Mouse (Mus musculus) hindbrain, embryonic 13.5 days (tissue): ENCODE measurements around the gene Grhl3. TPM values are rescaled to one million over a fixed set of nuclear protein-coding genes. Genes with fewer than 3 reads are reported as not detected.
"Not testable (repeated sequence)": the region's sequence is repeated elsewhere in the genome, so short reads cannot be mapped to it uniquely, and the experiment has no call there.

Experiments used
- ATAC-seq: fragments of 200-750 bp; cut with Nextera tagmentation; 2 replicates; pipeline ENCODE4 v1.8.0; 2017; ENCODE audit warnings: moderate TSS enrichment; ENCODE audit not compliant: low FRiP score
- H3K27ac ChIP-seq: fragments of 300-500 bp; sonication (generic); 2 replicates; pipeline ENCODE4 v1.5.1; 2015; ENCODE audit warnings: inconsistent platforms, mild to moderate bottlenecking, moderate library complexity
- H3K27me3 ChIP-seq: fragments of 300-500 bp; sonication (generic); 2 replicates; pipeline ENCODE4 v1.6.1; 2015; ENCODE audit warnings: mild to moderate bottlenecking, inconsistent platforms
- H3K36me3 ChIP-seq: fragments of 300-500 bp; sonication (generic); 2 replicates; pipeline ENCODE4 v1.6.1; 2015; ENCODE audit warnings: mild to moderate bottlenecking, inconsistent platforms
- H3K4me1 ChIP-seq: fragments of 300-500 bp; sonication (generic); replicated peaks from 2 replicates; pipeline ENCODE4 v1.6.1; 2015; ENCODE audit warnings: inconsistent platforms
- H3K4me2 ChIP-seq: fragments of 300-500 bp; sonication (generic); 2 replicates; pipeline ENCODE4 v1.6.1; 2015; ENCODE audit warnings: inconsistent platforms, mild to moderate bottlenecking, moderate library complexity
- H3K4me3 ChIP-seq: fragments of 300-500 bp; sonication (generic); 2 replicates; pipeline ENCODE4 v1.5.1; 2015; ENCODE audit warnings: mild to moderate bottlenecking, inconsistent platforms
- H3K9ac ChIP-seq: fragments of 300-500 bp; sonication (generic); 2 replicates; pipeline ENCODE4 v1.6.1; 2015; ENCODE audit warnings: mild to moderate bottlenecking, inconsistent platforms
- H3K9me3 ChIP-seq: fragments of 300-500 bp; sonication (generic); 2 replicates; pipeline ENCODE4 v1.6.1; 2016; ENCODE audit warnings: inconsistent platforms
- WGBS: fragments of 180-500 bp; shearing (Covaris S2); methylation state at CpG from one replicate; pipeline ENCODE4 v1.1.7; 2015; 5-methylcytosine and 5-hydroxymethylcytosine counted together
- polyA plus RNA-seq: library from polyadenylated mRNA; unstranded; fragments of >200 nt; fragmentation: Nextera tagmentation; extraction: Ambion mirVana; gene quantifications from 2 replicates; pipeline ENCODE4 v1.2.1, GENCODE M21; 2015

Gene Grhl3
- polyA plus RNA-seq: 0.90 and 0.93 TPM in 2 replicates

DNA sequence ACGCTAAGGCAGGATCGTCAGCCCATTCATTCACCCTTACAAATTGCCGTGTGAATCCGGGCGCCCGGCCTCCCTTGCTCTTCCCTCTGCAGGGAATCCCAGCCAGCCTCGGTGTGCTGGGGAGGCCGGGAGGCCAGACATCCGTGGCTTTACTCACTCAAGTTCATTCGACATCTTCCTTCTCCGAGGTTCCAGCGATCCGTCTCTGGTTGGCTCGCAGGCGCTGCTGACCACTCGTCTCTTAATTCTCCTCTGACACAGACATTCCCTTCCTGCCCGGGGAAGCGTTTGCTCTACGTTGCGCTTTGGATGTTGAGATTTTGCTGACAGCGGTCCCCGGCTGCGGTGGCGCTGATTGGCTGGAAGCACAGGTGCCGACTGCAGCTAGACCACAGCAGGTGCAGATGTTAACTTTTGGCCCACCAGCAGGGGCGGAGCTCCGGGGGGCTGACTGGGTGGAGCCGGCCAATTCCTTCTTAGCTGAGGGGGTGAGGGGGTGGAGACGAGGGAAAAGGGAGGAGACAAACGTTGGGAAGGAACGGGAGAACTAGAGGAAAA, at the start of gene Grhl3:
Gene Grhl3 (minus strand): TSS at position 380 of the 558 bp plus-strand sequence.
- H3K4me2 ChIP-seq: peak within 1 kb of the TSS; percentile 61
- no peak for ATAC-seq
- no peaks in the 10 kb centered on the region for H3K36me3 ChIP-seq
- H3K27ac ChIP-seq: no peak within 1 kb of the TSS; the same call in 1 of the 2 replicates
- peaks cover 73% of the 10 kb centered on the region for H3K27me3 ChIP-seq
- peak within 1 kb of the TSS; percentile 49; the same call in 1 of the 2 replicates for H3K9ac ChIP-seq
- peak within 1 kb of the TSS; percentile 30 for H3K4me3 ChIP-seq
- H3K4me1 ChIP-seq: peaks cover 53% of the 10 kb centered on the region
- under 1% methylated on average over 31 of the region's 31 CpGs for WGBS
- no peaks in the 10 kb centered on the region for H3K9me3 ChIP-seq

DNA sequence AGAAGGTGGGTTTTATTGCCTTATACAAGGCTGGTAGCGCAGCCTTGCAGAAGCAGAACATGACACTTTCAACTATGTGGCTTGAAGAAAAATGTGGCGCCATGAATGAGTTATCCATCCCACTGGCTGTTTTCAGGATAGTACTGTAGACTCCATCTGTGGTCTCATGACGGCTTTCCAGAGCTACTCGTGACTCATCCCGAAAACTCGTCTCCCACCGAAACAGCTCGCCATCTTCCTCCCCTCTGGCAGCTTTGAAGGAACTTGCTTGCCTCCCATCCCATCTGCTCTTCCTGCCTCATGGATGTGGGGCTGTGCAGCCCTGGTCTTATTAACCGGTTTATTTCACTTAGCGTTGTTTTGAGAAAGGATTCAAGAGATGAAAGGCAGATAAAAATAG, 48.9 kb upstream of the Grhl3 start:
- Histone ChIP-seq H3K36me3 (no peaks in the 10 kb centered on the region), H3K4me3 (no peak overlapping the region), H3K27me3 (peaks cover 14% of the 10 kb centered on the region), H3K9ac (no peak overlapping the region), H3K4me1 (peaks cover 8% of the 10 kb centered on the region), H3K27ac (no peak overlapping the region), H3K9me3 (no peaks in the 10 kb centered on the region), H3K4me2 (no peak overlapping the region)
- no peak for ATAC-seq
- 96% methylated on average over 10 of the region's 10 CpGs for WGBS

DNA sequence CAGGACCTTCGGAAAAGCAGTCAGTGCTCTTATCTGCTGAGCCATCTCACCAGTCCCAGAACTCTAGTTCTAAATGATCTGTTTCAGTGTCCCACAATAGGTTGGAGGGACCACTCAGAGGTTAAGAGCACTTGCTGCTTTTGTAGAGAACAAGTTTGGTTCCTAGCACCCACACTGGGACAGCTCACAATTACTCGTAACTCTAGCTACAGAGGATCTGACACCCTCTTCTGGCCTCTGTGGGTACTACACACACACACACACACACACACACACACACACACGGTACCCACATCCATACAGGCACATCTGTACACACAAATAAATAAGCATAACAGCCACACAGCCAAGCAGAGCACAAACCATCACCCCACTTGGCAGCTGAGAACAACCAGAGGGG, 47.0 kb upstream of the Grhl3 start:
- Histone ChIP-seq H3K27ac (no peak overlapping the region), H3K36me3 (no peaks in the 10 kb centered on the region), H3K4me3 (no peak overlapping the region), H3K27me3 (peaks cover 20% of the 10 kb centered on the region), H3K9ac (no peak overlapping the region), H3K4me1 (peaks cover 8% of the 10 kb centered on the region), H3K4me2 (no peak overlapping the region), H3K9me3 (no peaks in the 10 kb centered on the region)
- 97% methylated on average over 3 of the region's 3 CpGs for WGBS
- no peak for ATAC-seq

DNA sequence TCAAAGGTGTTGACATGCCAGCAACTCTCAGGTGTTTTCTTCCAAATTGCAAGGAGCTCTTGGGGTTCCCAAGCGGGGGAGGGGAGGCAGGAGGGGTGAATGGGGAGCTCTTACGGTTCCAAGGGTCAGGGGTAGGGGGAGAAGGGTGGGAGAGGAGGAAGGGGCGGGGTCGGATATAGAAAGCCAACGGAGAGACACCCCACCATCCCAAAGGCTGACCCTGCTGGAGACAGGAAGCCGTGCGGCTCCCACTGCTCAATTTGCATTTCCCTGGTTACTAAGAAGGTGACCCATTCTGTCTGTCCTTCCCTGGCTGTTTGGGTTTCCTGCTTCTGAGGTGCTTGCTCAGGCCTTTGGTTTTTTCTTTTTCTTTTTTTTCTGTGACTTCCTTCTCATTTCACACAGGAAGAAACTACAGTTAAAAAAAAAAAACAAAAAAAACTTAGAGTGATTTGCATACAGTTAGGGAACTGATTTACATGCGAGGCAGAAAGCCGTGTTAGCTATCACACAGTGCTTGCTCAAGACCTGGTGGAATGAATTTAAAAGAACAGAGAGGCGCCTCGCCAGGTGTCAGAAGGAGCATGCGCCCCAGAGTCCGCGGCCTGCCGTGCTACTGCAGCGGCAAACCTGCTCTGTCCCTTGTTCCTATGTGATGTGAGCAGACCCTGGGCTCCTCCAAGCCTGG, 44.5 kb upstream of the Grhl3 start:
- Histone ChIP-seq H3K27ac (no peak overlapping the region), H3K27me3 (peaks cover 20% of the 10 kb centered on the region), H3K4me1 (peaks cover 8% of the 10 kb centered on the region), H3K9ac (no peak overlapping the region), H3K9me3 (no peaks in the 10 kb centered on the region), H3K4me2 (0 out of 2 replicates have a peak overlapping the region, but pooled peaks have one; percentile 4), H3K36me3 (no peaks in the 10 kb centered on the region), H3K4me3 (no peak overlapping the region)
- WGBS: 10% methylated on average over 16 of the region's 16 CpGs
- no peak for ATAC-seq

DNA sequence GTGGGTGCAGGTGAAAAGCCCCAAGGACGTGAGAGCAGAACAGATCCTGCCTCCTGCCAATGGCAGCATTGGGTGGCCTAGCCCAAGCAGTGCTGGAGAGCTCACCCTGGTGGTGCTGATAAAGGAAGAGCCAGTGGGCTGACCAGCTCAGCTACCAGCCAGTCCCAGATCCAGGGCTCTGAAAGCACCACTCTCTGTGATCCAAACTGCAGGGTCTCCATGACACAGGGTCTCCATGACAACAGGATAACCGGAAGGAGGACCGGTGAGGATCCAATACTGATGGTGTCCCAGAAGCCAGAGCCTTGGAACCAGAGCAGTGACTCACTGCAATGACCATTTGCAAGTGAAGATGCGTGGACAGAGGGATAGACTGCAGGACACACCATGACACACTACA, 43.6 kb upstream of the Grhl3 start:
- Histone ChIP-seq H3K9ac (no peak overlapping the region), H3K27ac (no peak overlapping the region), H3K9me3 (no peaks in the 10 kb centered on the region), H3K4me2 (no peak overlapping the region), H3K36me3 (no peaks in the 10 kb centered on the region), H3K4me1 (peaks cover 8% of the 10 kb centered on the region), H3K4me3 (no peak overlapping the region), H3K27me3 (peaks cover 20% of the 10 kb centered on the region)
- ATAC-seq: no peak
- WGBS: 44% methylated on average over 4 of the region's 4 CpGs

DNA sequence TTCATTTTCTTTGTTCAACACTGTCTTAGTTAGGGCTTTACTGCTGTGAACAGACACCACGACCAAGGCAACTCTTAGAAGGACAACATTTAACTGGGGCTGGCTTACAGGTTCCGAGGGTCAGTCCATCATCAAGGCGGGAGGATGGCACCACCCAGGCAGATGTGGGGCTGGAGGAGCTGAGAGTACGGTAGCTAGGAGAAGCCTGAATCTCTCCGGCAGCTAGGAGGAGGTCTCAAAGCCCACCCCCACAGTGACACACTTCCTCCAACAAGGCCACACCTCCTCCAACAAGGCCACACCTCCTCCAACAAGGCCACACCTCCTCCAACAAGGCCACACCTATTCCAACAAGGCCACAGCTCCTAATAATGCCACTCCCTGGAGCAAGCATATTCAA, 41.9 kb upstream of the Grhl3 start:
- H3K27me3 ChIP-seq: peaks cover 20% of the 10 kb centered on the region
- H3K9ac ChIP-seq, ATAC-seq, H3K4me3 ChIP-seq, H3K4me2 ChIP-seq, H3K36me3 ChIP-seq, H3K4me1 ChIP-seq, H3K27ac ChIP-seq: not testable (repeated sequence)
- WGBS: 66% methylated on average over 5 of the region's 5 CpGs
- H3K9me3 ChIP-seq: peaks cover 15% of the 10 kb centered on the region

DNA sequence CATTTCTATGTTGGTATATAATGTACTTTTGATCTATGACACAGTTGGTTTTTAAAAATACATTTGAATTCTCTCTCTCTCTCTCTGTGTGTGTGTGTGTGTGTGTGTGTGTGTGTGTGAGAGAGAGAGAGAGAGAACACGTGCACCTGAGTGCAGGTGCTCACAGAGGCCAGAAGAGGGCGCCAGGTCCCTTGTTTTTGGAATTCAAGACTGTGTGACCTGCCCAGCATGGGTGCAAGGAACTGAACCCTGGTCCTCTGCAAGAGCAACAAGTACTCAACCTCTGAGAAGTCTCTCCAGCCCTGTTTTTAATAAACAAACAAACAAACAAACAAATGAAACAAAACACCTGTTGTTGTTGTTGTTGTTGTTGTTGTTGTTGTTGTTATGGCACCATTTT, 36.6 kb upstream of the Grhl3 start:
- 57% methylated on average over 2 of the region's 2 CpGs for WGBS
- Histone ChIP-seq H3K4me1 (0 out of 2 replicates have a peak, but pooled peaks cover 6% of the 10 kb centered on the region), H3K27ac (no peak overlapping the region), H3K36me3 (no peaks in the 10 kb centered on the region), H3K4me2 (no peak overlapping the region), H3K27me3 (no peaks in the 10 kb centered on the region), H3K4me3 (no peak overlapping the region), H3K9ac (no peak overlapping the region), H3K9me3 (peaks cover 15% of the 10 kb centered on the region)
- ATAC-seq: no peak

DNA sequence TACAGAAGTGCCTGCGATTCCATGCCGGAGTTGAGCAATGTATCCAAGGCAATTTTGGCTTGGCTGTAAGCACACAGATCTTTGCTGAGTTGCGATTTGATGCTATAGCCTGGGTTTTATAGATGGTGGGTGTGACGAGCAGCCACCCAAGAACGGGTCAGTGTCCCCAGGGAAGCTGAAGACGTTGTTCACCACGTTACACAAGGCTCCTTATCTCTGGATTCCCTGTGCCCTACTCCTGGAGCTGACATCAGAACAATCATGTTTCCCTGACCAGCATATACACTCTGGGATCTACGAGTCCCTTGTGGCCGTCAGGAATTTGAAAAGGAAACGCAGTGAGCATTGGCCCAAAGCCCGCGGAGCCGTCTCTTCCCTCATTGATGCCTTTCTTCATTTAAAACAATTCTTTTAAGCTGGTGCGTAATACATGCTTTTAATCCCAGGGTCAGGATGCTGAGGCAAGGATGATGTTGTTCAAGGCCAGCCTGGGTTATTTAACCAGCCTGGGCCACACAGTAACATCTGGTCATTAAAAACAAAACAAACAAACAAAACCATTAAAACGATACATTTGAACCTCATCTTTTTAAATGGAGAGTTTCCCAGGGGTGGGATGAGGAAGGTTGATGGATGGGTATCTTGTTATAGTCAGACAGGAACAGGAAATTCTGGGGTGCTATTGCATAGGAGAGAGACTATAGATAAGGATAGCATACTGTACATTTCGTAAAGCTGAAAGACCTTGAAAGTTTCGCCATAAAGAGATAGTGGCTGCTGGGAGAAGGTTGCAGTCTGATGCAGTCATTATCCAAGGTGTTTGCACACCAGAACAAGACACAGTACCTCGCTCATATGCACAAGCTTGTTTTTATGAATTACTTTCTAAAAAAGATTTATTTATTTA, 34.8 kb upstream of the Grhl3 start:
- no peak for ATAC-seq

DNA sequence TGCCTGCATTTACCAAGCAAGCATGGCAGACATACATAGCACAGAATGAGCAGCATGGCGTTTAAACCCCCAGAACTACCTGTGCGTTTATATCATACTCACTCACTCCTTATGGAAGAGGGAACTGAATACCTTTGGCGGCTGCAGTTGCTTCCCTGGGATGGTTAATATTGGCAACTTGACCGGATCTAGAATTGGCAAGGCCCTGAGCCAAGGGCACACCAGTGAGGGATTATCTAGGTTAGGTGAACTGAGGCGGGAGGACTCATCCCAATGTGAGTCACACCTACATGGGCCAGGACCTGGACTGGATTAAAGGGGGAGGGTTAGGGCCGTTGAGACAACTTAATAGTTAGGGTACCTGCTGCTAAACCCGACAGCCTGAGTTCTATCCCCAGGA, 32.8 kb upstream of the Grhl3 start:
- no peak overlapping the region for H3K27ac ChIP-seq
- no peak overlapping the region for H3K9ac ChIP-seq
- no peaks in the 10 kb centered on the region for H3K36me3 ChIP-seq
- ATAC-seq: no peak
- H3K4me2 ChIP-seq: no peak overlapping the region
- no peaks in the 10 kb centered on the region for H3K27me3 ChIP-seq
- no peak overlapping the region for H3K4me3 ChIP-seq
- WGBS: 90% methylated on average over 7 of the region's 7 CpGs
- H3K9me3 ChIP-seq: peaks cover 13% of the 10 kb centered on the region
- 0 out of 2 replicates have a peak, but pooled peaks cover 6% of the 10 kb centered on the region for H3K4me1 ChIP-seq

More for the DNA sequence above, 34.8 kb upstream of the Grhl3 start:
- no peak overlapping the region for H3K9ac ChIP-seq
- 74% methylated on average over 18 of the region's 18 CpGs for WGBS
- H3K4me3 ChIP-seq: no peak overlapping the region
- H3K4me2 ChIP-seq: no peak overlapping the region
- H3K4me1 ChIP-seq: 0 out of 2 replicates have a peak, but pooled peaks cover 6% of the 10 kb centered on the region
- no peaks in the 10 kb centered on the region for H3K36me3 ChIP-seq
- H3K27me3 ChIP-seq: no peaks in the 10 kb centered on the region
- H3K27ac ChIP-seq: no peak overlapping the region
- H3K9me3 ChIP-seq: peaks cover 15% of the 10 kb centered on the region

DNA sequence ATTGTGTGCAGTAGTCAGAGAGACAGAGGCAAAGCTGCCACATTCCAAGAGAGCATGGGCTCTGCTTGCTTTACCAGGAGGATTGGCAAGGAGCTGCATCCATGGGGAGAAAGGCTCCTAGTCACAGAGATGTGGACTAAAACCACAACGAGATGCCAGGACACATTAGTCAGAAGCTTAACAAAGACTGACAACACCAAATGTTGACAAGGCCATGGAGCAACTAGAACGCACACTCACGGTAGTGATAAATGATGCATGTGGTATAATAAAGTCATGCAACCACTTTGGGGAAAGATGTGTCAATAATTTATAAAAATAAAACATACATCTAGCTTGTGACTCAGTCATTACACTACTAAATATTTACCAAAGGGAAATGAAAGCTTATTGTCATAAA, 28.1 kb upstream of the Grhl3 start:
- 87% methylated on average over 3 of the region's 3 CpGs for WGBS
- H3K9ac ChIP-seq: no peak overlapping the region
- no peak for ATAC-seq

DNA sequence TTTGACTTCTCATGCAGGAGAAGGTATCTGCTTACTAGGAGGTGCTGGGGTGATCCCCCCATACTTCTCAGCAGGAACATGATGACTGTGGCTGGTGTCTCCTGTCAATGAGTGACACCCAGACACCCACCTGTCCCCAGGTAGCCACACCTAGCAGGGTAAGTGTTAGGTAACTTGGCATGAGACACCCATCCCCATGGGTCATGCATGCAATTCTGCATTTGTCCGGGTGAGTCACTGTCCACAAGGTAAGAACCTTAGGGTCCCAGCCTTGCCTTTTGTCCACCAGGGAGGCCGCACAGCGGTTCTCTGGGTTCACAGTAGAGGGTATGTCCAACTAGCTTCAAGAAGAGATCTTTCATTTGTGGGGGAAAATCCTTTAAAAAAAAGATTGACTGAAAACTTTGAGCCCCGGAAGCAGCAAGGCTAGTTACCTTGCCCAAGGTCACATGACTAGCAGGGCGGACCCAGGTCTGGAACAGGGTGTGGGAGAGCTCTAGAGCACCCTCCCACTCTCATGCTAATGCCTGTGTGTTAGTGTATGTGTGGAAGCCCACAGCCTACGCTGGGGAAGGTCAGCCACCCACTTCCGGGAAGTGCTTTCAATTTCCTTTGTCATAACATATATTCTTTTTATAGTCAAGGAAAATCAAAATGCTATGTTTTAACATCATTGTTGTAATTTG, 26.2 kb upstream of the Grhl3 start:
- no peak overlapping the region for H3K27ac ChIP-seq
- no peak overlapping the region for H3K9ac ChIP-seq
- ATAC-seq: no peak
- no peaks in the 10 kb centered on the region for H3K36me3 ChIP-seq
- H3K9me3 ChIP-seq: peaks cover 4% of the 10 kb centered on the region
- no peak overlapping the region for H3K4me3 ChIP-seq
- H3K4me2 ChIP-seq: no peak overlapping the region
- peaks cover 10% of the 10 kb centered on the region for H3K4me1 ChIP-seq
- no peaks in the 10 kb centered on the region for H3K27me3 ChIP-seq
- 86% methylated on average over 7 of the region's 7 CpGs for WGBS

More for the DNA sequence above, 28.1 kb upstream of the Grhl3 start:
- no peak overlapping the region for H3K27ac ChIP-seq
- no peaks in the 10 kb centered on the region for H3K36me3 ChIP-seq
- H3K4me3 ChIP-seq: no peak overlapping the region
- H3K4me2 ChIP-seq: no peak overlapping the region
- H3K9me3 ChIP-seq: peaks cover 4% of the 10 kb centered on the region
- no peaks in the 10 kb centered on the region for H3K27me3 ChIP-seq
- no peaks in the 10 kb centered on the region for H3K4me1 ChIP-seq

DNA sequence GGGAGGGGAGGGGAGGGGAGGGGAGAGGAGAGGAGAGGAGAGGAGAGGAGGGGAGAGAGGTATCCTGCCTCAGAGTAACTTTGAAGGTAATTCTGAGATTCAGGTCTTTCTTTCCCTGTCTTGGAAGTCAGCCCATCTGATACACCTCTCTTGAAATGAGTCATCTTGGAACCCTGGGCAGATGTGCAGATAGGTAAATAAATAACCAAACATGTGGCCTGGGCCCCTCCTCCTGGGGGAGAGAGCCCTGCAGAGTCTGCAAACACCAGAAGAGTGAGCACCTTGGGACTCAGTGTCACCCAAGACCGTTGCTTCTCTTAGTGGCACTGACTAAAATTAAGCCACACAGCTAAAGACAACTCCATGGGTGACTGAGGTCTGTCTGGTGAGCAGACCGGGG, 25.6 kb upstream of the Grhl3 start:
- Histone ChIP-seq H3K36me3 (no peaks in the 10 kb centered on the region), H3K9me3 (peaks cover 4% of the 10 kb centered on the region), H3K9ac (no peak overlapping the region), H3K4me1 (peaks cover 10% of the 10 kb centered on the region), H3K4me2 (no peak overlapping the region), H3K27me3 (no peaks in the 10 kb centered on the region), H3K4me3 (no peak overlapping the region), H3K27ac (no peak overlapping the region)
- 72% methylated on average over 2 of the region's 2 CpGs for WGBS
- no peak for ATAC-seq
